Mouse (Mus musculus) midbrain, embryonic 16.5 days (tissue): ENCODE measurements around the gene Kcnk5. TPM values are rescaled to one million over a fixed set of nuclear protein-coding genes. Genes with fewer than 3 reads are reported as not detected.

Experiments
- ATAC-seq: fragments of 200-750 bp; cut with Nextera tagmentation; 2 replicates; pipeline ENCODE4 v1.8.0; 2017; ENCODE audit warnings: moderate TSS enrichment
- H3K27ac ChIP-seq: fragments of 300-500 bp; sonication (generic); 2 replicates; pipeline ENCODE4 v1.5.1; 2014; ENCODE audit warnings: mild to moderate bottlenecking, low read length, mixed read lengths
- H3K27me3 ChIP-seq: fragments of 300-500 bp; sonication (generic); 2 replicates; pipeline ENCODE4 v1.6.1; 2014; ENCODE audit warnings: low read depth, low read length, mixed read lengths; ENCODE audit not compliant: control insufficient read depth, insufficient read depth
- H3K36me3 ChIP-seq: fragments of 300-500 bp; sonication (generic); 2 replicates; pipeline ENCODE4 v1.6.1; 2014; ENCODE audit warnings: mild to moderate bottlenecking, low read length, moderate library complexity, mixed read lengths; ENCODE audit not compliant: control insufficient read depth, insufficient read depth
- H3K4me1 ChIP-seq: fragments of 300-500 bp; sonication (generic); 2 replicates; pipeline ENCODE4 v1.6.1; 2014; ENCODE audit warnings: mild to moderate bottlenecking, low read length, mixed read lengths; ENCODE audit not compliant: control insufficient read depth, insufficient read depth
- H3K4me2 ChIP-seq: fragments of 300-500 bp; sonication (generic); 2 replicates; pipeline ENCODE4 v1.6.1; 2014; ENCODE audit warnings: mild to moderate bottlenecking, low read length, mixed read lengths
- H3K4me3 ChIP-seq: fragments of 300-500 bp; sonication (generic); 2 replicates; pipeline ENCODE4 v1.5.1; 2014; ENCODE audit warnings: low read depth, mild to moderate bottlenecking, low read length, moderate library complexity, mixed read lengths
- H3K9ac ChIP-seq: fragments of 300-500 bp; sonication (generic); 2 replicates; pipeline ENCODE4 v1.6.1; 2014; ENCODE audit warnings: low read depth, low read length, mixed read lengths
- H3K9me3 ChIP-seq: fragments of 300-500 bp; sonication (generic); replicated peaks from 2 replicates; pipeline ENCODE4 v1.6.1; 2014; ENCODE audit warnings: mild to moderate bottlenecking, low read length, mixed read lengths; ENCODE audit not compliant: control insufficient read depth, poor library complexity, severe bottlenecking
- WGBS: fragments of 180-500 bp; shearing (Covaris S2); extraction: QIAGEN DNeasy Blood & Tissue Kit; methylation state at CpG from one replicate; pipeline ENCODE4 v1.1.7; 2014; 5-methylcytosine and 5-hydroxymethylcytosine counted together
- polyA plus RNA-seq: library from polyadenylated mRNA; unstranded; fragments of >200 nt; fragmentation: Nextera tagmentation; extraction: Ambion mirVana; gene quantifications from 2 replicates; pipeline ENCODE4 v1.2.1, GENCODE M21; 2015

Kcnk5 gene
- polyA plus RNA-seq, 1 experiment from 2014 or later: 0.70 TPM

- H3K27me3 ChIP-seq: no peaks in the 10 kb centered on the region
- no peak overlapping the region for H3K4me3 ChIP-seq
- no peaks in the 10 kb centered on the region for H3K9me3 ChIP-seq
- no peak overlapping the region for H3K9ac ChIP-seq
- no peak for ATAC-seq
- H3K36me3 ChIP-seq: no peaks in the 10 kb centered on the region
- H3K4me2 ChIP-seq: no peak overlapping the region
- 69% methylated on average over 5 of the region's 5 CpGs for WGBS
- no peak overlapping the region for H3K27ac ChIP-seq
- no peaks in the 10 kb centered on the region for H3K4me1 ChIP-seq
Measured at GRCm38 (mm10) chr14:20098061-20098460, 83.5 kb downstream of the Kcnk5 start.

GRCm38 (mm10) chr14:20094942-20095341 lies 86.7 kb downstream of the Kcnk5 start:
- H3K36me3 ChIP-seq: no peaks in the 10 kb centered on the region
- no peak overlapping the region for H3K27ac ChIP-seq
- 72% methylated on average over 5 of the region's 5 CpGs for WGBS
- H3K4me3 ChIP-seq: no peak overlapping the region
- H3K9ac ChIP-seq: no peak overlapping the region
- H3K4me2 ChIP-seq: no peak overlapping the region
- H3K4me1 ChIP-seq: no peaks in the 10 kb centered on the region
- no peaks in the 10 kb centered on the region for H3K9me3 ChIP-seq
- H3K27me3 ChIP-seq: no peaks in the 10 kb centered on the region
- ATAC-seq: no peak

GRCm38 (mm10) chr14:20093493-20093892 lies 88.1 kb downstream of the Kcnk5 start:
- Histone ChIP-seq H3K27me3 (no peaks in the 10 kb centered on the region), H3K9ac (no peak overlapping the region), H3K36me3 (no peaks in the 10 kb centered on the region), H3K4me2 (no peak overlapping the region), H3K4me3 (no peak overlapping the region), H3K27ac (no peak overlapping the region), H3K9me3 (no peaks in the 10 kb centered on the region), H3K4me1 (no peaks in the 10 kb centered on the region)
- ATAC-seq: no peak
- WGBS: 27% methylated on average over 7 of the region's 7 CpGs

Other genes with a start within 250 kb of the Kcnk5 start
- 479 and 480 TPM in 2 replicates for gene Gng2, start 204.2 kb downstream of the Kcnk5 start, polyA plus RNA-seq
- 11.6 and 12.6 TPM in 2 replicates for gene Saysd1, start 43.3 kb downstream of the Kcnk5 start, polyA plus RNA-seq
- gene Kcnk16, start 87.4 kb upstream of the Kcnk5 start, polyA plus RNA-seq: not detected in 2 replicates
- 13.9 and 16.3 TPM in 2 replicates for gene Nudt13, start 112.9 kb upstream of the Kcnk5 start, polyA plus RNA-seq
- 47.9 and 49.1 TPM in 2 replicates for gene Ecd, start 166.3 kb upstream of the Kcnk5 start, polyA plus RNA-seq
- gene Fam149b, start 166.4 kb upstream of the Kcnk5 start, polyA plus RNA-seq: 40.6 and 45.5 TPM in 2 replicates
- gene Dnajc9, start 207.1 kb upstream of the Kcnk5 start, polyA plus RNA-seq: 123 and 124 TPM in 2 replicates
- 58.7 and 61.5 TPM in 2 replicates for gene Mrps16, start 211.8 kb upstream of the Kcnk5 start, polyA plus RNA-seq